Mouse (Mus musculus) thymus, adult 2 months (tissue): ENCODE measurements around the gene Alkbh3.

Source experiments
- CTCF ChIP-seq: fragments of 200-500 bp; IDR thresholded peaks from 2 replicates; pipeline ENCODE4 v1.5.1; 2012; ENCODE audit warnings: mild to moderate bottlenecking, control low read depth, low read length, moderate library complexity, borderline replicate concordance; ENCODE audit not compliant: control insufficient read depth, poor library complexity, insufficient read depth; ENCODE audit errors: extremely low read depth
- POLR2A ChIP-seq: fragments of 200-500 bp; IDR thresholded peaks from 2 replicates; pipeline ENCODE4 v1.6.1; 2012; ENCODE audit warnings: mild to moderate bottlenecking, low read length, control low read depth, moderate library complexity; ENCODE audit not compliant: control insufficient read depth, poor library complexity, insufficient read depth; ENCODE audit errors: extremely low read depth

- no peak for TF ChIP-seq CTCF
- TF ChIP-seq POLR2A = no peak
These were observed 52.8 kb downstream of the Alkbh3 start for GRCm38 (mm10) chr2:93957785-93958175.
